Mouse (Mus musculus): ENCODE measurements around the gene Zfp865. TPM values are rescaled to one million over a fixed set of nuclear protein-coding genes. Genes with fewer than 3 reads are reported as not detected.
"Not testable (repeated sequence)": the region's sequence is repeated elsewhere in the genome, so short reads cannot be mapped to it uniquely, and the experiment has no call there.

Zfp865 gene
- polyA plus RNA-seq, 1 experiment from 2014 or later = 6.3 TPM

DNA sequence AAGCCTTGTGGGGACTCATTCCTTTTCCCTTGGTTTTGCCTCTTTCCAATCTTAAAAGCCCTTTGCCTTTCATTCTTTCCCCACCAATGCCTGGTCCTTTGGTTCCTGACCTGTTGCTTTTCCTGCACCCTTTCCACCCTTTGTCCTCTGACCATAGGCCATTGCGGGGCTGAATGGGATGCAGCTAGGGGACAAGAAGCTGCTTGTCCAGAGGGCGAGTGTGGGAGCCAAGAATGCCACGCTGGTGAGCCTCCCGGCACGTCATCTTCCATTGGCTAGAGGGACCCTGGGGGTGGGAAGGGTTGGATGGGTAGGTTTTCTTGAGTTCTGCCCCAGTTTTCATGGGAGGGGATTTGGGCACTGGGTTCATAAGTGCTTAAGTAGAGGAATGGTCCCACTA, 54.8 kb downstream of the Zfp865 start:
- 89% methylated on average over 5 of the region's 5 CpGs for WGBS
- no peaks in the 10 kb centered on the region for H3K4me1 ChIP-seq
- H3K27me3 ChIP-seq = no peaks in the 10 kb centered on the region
- H3K36me3 ChIP-seq = peaks cover 86% of the 10 kb centered on the region
- H3K4me3 ChIP-seq = no peak overlapping the region
- no peaks in the 10 kb centered on the region for H3K9me3 ChIP-seq
- H3K9ac ChIP-seq = no peak overlapping the region
- ATAC-seq (ENCODE audit: insufficient number of reproducible peaks, low FRiP score, low TSS enrichment, low read depth) = no peak
- no peak overlapping the region for H3K27ac ChIP-seq
- no peak overlapping the region for H3K4me2 ChIP-seq

DNA sequence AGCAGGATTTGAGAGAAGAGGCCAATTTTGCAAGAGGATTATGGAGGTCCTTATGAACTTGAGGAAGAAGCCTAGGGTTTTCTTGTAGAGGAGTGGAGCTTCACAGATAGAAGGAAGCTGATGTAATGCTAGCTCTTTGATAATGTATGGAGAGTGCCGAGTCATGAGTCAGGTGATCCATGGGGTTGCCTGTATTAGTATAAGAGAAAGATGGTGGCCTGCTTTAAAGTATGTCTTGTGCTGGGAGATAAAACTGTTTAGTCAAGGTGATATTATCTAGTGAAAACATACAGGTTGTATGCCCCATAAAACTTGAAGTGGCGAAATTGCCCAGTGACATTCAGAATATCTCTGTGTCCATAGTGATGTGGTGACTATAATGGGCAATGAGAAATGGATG, 56.8 kb downstream of the Zfp865 start:
- Histone ChIP-seq H3K9me3 (no peaks in the 10 kb centered on the region), H3K4me1 (peaks cover 15% of the 10 kb centered on the region), H3K36me3 (peaks cover 68% of the 10 kb centered on the region), H3K27ac (no peak overlapping the region), H3K27me3 (no peaks in the 10 kb centered on the region), H3K4me3 (no peak overlapping the region), H3K9ac (no peak overlapping the region), H3K4me2 (no peak overlapping the region)
- 81% methylated on average over 2 of the region's 2 CpGs for WGBS
- no peak for ATAC-seq (ENCODE audit: insufficient number of reproducible peaks, low FRiP score, low TSS enrichment, low read depth)

DNA sequence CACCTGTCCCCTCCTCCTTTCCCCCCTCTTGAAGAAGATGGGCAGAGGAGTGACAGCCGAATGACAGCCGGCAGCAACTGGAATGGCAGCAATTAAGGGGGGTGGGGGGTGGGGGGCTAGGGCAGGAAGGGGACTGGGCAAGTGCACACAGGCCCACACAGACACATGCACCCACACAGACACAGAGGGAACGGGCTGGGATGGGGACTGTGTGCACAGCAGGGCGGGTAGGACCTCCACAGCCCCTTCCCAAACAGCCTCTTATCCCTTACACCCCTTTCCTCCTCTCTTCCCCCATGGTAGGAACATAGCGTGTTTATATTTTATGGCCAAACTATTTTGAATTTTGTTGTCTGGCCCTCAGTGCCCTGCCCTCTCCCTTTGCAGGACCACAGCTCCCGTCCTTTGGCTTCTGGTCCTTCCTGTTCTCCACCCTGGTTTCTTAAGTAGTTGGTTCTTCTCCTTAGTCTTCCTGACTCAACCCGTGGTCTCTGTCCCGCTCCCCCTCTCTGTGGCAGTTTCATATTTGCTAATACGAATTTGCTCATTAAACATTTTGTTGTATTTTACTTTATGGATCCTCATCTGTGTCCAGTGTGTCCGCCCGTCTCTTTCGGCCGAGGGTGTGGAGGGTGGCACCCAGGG, 59.3 kb downstream of the Zfp865 start:
- Histone ChIP-seq H3K4me1 (peaks cover 26% of the 10 kb centered on the region), H3K27ac (peak overlapping the region; percentile 92), H3K36me3 (peaks cover 53% of the 10 kb centered on the region), H3K4me3 (peak overlapping the region; percentile 99), H3K4me2 (peak overlapping the region; percentile 77), H3K9ac (peak overlapping the region; percentile 48; the same call in 1 of the 2 replicates)
- H3K9me3 ChIP-seq, H3K27me3 ChIP-seq: not testable (repeated sequence)
- 38% methylated on average over 10 of the region's 13 CpGs for WGBS
- ATAC-seq (ENCODE audit: insufficient number of reproducible peaks, low FRiP score, low TSS enrichment, low read depth) = 0 out of 2 replicates have a peak, but pooled peaks have one; percentile 15

DNA sequence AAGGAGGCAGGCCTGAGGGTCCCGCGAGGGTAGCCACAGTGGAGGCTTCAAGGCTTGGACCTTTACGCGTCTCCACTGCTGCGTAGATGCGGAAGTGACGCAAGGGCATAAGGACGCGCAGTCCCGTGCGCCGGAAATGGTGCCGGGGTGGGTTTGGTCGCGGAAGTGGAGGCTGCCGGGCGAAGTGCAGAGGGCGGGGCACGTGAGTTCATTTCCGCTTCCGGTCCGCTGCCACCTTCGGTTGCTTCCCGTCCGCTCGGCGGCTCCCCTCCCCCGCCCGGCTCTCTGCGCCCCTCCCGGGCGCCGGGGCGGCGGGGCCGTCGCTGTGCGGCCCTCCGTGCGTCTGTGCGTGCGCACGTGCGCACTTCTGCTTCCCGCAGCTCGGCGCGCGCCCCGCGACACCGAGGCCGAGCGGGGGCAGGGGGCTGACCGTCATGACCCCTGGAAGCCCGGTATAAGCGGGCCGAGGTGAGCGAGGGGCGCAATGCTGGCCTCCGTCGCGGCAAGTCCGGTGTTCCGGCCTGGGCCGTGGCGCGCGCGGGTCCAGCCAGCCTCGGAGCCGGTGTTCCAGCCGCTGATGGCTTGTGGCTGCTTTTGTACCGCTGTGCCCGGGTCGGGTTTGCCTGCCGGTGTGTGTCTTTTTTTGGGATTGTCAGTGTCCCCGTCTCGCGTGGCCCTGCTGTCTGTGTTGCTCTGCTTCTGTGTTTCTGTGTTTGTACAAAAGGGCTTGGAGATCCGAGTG, 60.0 kb downstream of the Zfp865 start, which contains the start of gene Epn1:
Gene Epn1, plus strand, starts transcription at position 226 of the 742 bp plus-strand sequence.
- peak; percentile 97 for ATAC-seq (ENCODE audit: insufficient number of reproducible peaks, low FRiP score, low TSS enrichment, low read depth)
- Histone ChIP-seq H3K9ac (peak within 1 kb of the TSS; percentile 98), H3K4me3 (peak within 1 kb of the TSS; percentile 99), H3K4me1 (peaks cover 26% of the 10 kb centered on the region), H3K27ac (peak within 1 kb of the TSS; percentile 92), H3K36me3 (peaks cover 48% of the 10 kb centered on the region), H3K27me3 (no peaks in the 10 kb centered on the region), H3K9me3 (no peaks in the 10 kb centered on the region), H3K4me2 (peak within 1 kb of the TSS; percentile 77)
- under 1% methylated on average over 73 of the region's 81 CpGs for WGBS

DNA sequence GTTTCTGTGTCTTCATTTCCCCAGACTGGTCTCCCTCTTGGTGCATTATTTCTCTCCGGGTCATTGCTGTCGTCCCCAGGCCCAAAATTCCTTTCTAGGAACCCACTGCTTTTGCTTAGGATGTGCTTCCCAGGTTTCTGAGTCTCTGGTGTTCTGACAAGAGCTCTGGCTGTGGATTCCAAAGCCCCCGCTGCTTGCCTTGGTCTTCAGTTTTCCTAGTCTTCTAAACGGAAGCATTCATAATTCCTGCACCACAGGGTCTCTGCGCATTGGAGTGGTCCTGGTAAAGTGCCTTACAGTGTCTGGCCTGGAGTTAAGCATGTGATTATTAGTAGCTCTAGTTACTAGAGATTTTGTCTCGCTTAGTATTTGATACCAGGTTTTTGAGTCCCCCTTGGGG, 60.6 kb downstream of the Zfp865 start:
- peak overlapping the region; percentile 99 for H3K4me3 ChIP-seq
- H3K36me3 ChIP-seq = peaks cover 50% of the 10 kb centered on the region
- peak overlapping the region; percentile 77 for H3K4me2 ChIP-seq
- 5% methylated on average over 6 of the region's 6 CpGs for WGBS
- H3K27me3 ChIP-seq = no peaks in the 10 kb centered on the region
- ATAC-seq (ENCODE audit: insufficient number of reproducible peaks, low FRiP score, low TSS enrichment, low read depth) = no peak
- H3K9ac ChIP-seq = peak overlapping the region; percentile 98
- H3K9me3 ChIP-seq = no peaks in the 10 kb centered on the region
- peaks cover 28% of the 10 kb centered on the region for H3K4me1 ChIP-seq
- H3K27ac ChIP-seq = peak overlapping the region; percentile 92

DNA sequence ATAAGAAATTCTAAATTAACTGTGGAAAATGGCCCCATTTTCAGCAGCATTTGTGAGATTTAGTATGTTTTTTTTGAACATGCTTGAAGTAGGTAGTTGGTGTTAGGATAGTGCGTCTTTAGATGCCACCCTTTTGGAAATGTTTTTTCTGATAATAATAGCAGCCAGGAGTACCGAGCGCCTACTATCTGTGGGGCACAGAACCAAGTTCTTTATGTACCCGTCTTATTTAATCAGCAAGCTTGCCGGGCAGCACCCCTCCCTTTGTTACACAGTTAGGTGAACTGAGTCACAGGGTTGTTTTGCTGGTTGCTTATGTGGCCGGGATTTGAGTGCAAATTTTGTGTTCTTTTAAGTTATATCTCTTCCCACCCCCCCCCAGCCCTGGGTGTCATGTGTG, 61.1 kb downstream of the Zfp865 start:
- WGBS = 70% methylated on average over 6 of the region's 6 CpGs
- Histone ChIP-seq H3K4me1 (peaks cover 28% of the 10 kb centered on the region), H3K9ac (0 out of 2 replicates have a peak overlapping the region, but pooled peaks have one; percentile 7), H3K27ac (no peak overlapping the region), H3K4me3 (peak overlapping the region; percentile 99), H3K4me2 (peak overlapping the region; percentile 77), H3K36me3 (peaks cover 47% of the 10 kb centered on the region), H3K27me3 (no peaks in the 10 kb centered on the region), H3K9me3 (no peaks in the 10 kb centered on the region)
- no peak for ATAC-seq (ENCODE audit: insufficient number of reproducible peaks, low FRiP score, low TSS enrichment, low read depth)

DNA sequence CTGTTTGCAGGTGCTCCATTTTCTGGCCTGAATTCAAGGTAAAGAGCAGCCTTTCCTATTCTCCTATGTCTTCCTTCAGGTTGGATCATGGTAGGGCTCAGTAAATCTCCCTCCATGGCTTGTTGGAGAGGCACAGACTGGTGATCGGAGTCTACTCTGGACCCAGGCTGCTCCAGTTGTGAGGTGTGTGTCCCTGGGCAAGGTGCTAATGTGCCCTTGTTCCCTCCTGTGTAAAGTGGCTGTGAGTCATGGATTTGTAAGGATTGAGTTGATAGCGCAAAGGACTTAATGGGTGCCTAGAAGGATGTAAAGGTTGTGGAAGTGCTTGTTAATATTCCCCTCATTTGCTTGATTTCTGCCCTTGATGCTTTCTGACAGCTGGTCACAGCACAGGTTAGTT, 61.8 kb downstream of the Zfp865 start:
- H3K4me3 ChIP-seq = no peak overlapping the region
- 97% methylated on average over 2 of the region's 2 CpGs for WGBS
- no peaks in the 10 kb centered on the region for H3K9me3 ChIP-seq
- no peak overlapping the region for H3K4me2 ChIP-seq
- no peaks in the 10 kb centered on the region for H3K27me3 ChIP-seq
- H3K4me1 ChIP-seq = peaks cover 29% of the 10 kb centered on the region
- H3K9ac ChIP-seq = 0 out of 2 replicates have a peak overlapping the region, but pooled peaks have one; percentile 7
- ATAC-seq (ENCODE audit: insufficient number of reproducible peaks, low FRiP score, low TSS enrichment, low read depth) = no peak
- peaks cover 44% of the 10 kb centered on the region for H3K36me3 ChIP-seq
- H3K27ac ChIP-seq = no peak overlapping the region

DNA sequence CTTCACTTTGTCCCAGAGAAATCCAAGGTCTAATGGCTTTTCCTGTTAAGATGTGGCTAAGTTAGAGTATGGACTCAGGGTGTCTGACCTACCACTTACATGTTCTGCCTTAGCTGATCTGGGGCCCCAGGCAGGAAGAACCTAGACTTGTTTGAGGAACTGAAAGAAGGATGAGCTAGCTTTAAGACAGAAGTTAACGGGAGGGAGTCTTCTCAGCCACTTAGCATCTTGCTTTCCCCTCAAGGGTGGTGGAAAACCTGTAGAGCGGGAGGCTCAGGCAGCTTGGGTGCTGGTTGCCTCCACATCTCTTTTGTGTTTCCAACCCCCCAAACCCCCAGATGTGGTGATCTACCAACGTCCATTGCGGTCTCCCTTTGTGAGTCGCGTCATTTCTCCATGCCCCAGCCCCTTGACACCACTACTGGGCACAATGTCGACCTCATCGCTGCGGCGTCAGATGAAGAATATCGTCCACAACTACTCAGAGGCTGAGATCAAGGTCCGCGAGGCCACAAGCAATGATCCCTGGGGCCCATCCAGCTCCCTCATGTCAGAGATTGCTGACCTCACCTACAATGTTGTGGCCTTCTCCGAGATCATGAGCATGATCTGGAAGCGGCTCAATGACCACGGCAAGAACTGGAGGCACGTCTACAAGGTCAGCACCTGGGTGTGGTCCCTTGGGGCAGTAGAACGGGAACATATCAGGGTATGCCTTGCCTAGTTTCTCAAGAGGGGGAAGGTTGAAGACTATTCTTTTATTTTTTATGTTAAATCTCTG, 63.3 kb downstream of the Zfp865 start:
- H3K4me3 ChIP-seq = no peak overlapping the region
- peaks cover 33% of the 10 kb centered on the region for H3K36me3 ChIP-seq
- WGBS = 91% methylated on average over 18 of the region's 18 CpGs
- H3K27me3 ChIP-seq = no peaks in the 10 kb centered on the region
- H3K9ac ChIP-seq = no peak overlapping the region
- peaks cover 31% of the 10 kb centered on the region for H3K4me1 ChIP-seq
- H3K4me2 ChIP-seq = no peak overlapping the region
- no peak overlapping the region for H3K27ac ChIP-seq
- ATAC-seq (ENCODE audit: insufficient number of reproducible peaks, low FRiP score, low TSS enrichment, low read depth) = no peak
- H3K9me3 ChIP-seq = no peaks in the 10 kb centered on the region

DNA sequence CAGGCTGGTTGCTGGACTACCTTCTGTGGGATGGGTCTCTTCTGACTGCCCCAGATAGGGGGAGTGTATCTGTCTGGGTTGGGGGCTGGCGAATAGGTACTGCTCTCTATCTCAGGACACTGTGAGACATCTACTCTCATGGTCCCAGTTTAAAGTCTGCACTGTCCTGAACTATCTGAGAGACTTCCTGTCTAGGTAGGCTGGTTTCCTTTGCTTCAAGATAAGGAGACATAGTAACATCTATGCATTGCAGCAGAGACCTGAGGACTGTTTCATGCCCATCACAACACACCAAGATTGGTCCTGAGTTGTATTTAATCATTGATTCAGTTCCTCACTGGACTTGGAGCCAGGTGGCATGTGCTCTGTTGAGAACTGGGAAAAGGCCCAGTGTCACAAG, 65.3 kb downstream of the Zfp865 start:
- Histone ChIP-seq H3K27ac (no peak overlapping the region), H3K4me1 (peaks cover 30% of the 10 kb centered on the region), H3K4me2 (no peak overlapping the region), H3K9me3 (no peaks in the 10 kb centered on the region), H3K36me3 (peaks cover 44% of the 10 kb centered on the region), H3K27me3 (no peaks in the 10 kb centered on the region), H3K4me3 (no peak overlapping the region), H3K9ac (no peak overlapping the region)
- WGBS = 90% methylated on average over 1 of the region's 1 CpGs
- no peak for ATAC-seq (ENCODE audit: insufficient number of reproducible peaks, low FRiP score, low TSS enrichment, low read depth)
